Mouse (Mus musculus) lung, embryonic 14.5 days (tissue): ENCODE measurements around the gene Shank3. TPM values are rescaled to one million over a fixed set of nuclear protein-coding genes. Genes with fewer than 3 reads are reported as not detected.

Source experiments
- ATAC-seq: fragments of 200-750 bp; cut with Nextera tagmentation; 2 replicates; pipeline ENCODE4 v1.8.0; 2017; ENCODE audit warnings: mild to moderate bottlenecking, moderate TSS enrichment, moderate library complexity; ENCODE audit not compliant: insufficient read depth
- DNase-seq: peaks from one replicate; pipeline ENCODE4 v3.0.0-alpha.2; 2015
- H3K27ac ChIP-seq: fragments of 300-500 bp; sonication (generic); 2 replicates; pipeline ENCODE4 v1.5.1; 2014; ENCODE audit warnings: low read depth, mild to moderate bottlenecking, moderate library complexity
- H3K27me3 ChIP-seq: fragments of 300-500 bp; sonication (generic); 2 replicates; pipeline ENCODE4 v1.6.1; 2014; ENCODE audit warnings: low read length, control low read depth; ENCODE audit not compliant: insufficient read depth
- H3K36me3 ChIP-seq: fragments of 300-500 bp; sonication (generic); 2 replicates; pipeline ENCODE4 v1.6.1; 2014; ENCODE audit warnings: control low read depth; ENCODE audit not compliant: insufficient read depth
- H3K4me1 ChIP-seq: fragments of 300-500 bp; sonication (generic); 2 replicates; pipeline ENCODE4 v1.6.1; 2014; ENCODE audit warnings: antibody characterized with exemption, control low read depth; ENCODE audit not compliant: insufficient read depth
- H3K4me2 ChIP-seq: fragments of 300-500 bp; sonication (generic); 2 replicates; pipeline ENCODE4 v1.6.1; 2014; ENCODE audit warnings: mild to moderate bottlenecking
- H3K4me3 ChIP-seq: fragments of 300-500 bp; sonication (generic); 2 replicates; pipeline ENCODE4 v1.5.1; 2014; ENCODE audit warnings: low read depth, low read length
- H3K9ac ChIP-seq: fragments of 300-500 bp; sonication (generic); 2 replicates; pipeline ENCODE4 v1.6.1; 2014
- H3K9me3 ChIP-seq: fragments of 300-500 bp; sonication (generic); 2 replicates; pipeline ENCODE4 v1.6.1; 2016; ENCODE audit warnings: low read depth, low read length, control low read depth
- CTCF ChIP-seq: IDR thresholded peaks from 2 replicates; pipeline ENCODE4 v1.5.1; 2016; ENCODE audit warnings: antibody characterized with exemption, low read depth
- WGBS: fragments of 180-500 bp; shearing (Covaris S2); extraction: QIAGEN DNeasy Blood & Tissue Kit; methylation state at CpG from one replicate; pipeline ENCODE4 v1.1.7; 2014; 5-methylcytosine and 5-hydroxymethylcytosine counted together
- polyA plus RNA-seq: library from polyadenylated mRNA; unstranded; fragments of >200 nt; fragmentation: Nextera tagmentation; extraction: Ambion mirVana; gene quantifications from 2 replicates; pipeline ENCODE4 v1.2.1, GENCODE M21; 2014

The Shank3 gene
- polyA plus RNA-seq, 1 experiment from 2014 or later = 3.9 TPM

DNA sequence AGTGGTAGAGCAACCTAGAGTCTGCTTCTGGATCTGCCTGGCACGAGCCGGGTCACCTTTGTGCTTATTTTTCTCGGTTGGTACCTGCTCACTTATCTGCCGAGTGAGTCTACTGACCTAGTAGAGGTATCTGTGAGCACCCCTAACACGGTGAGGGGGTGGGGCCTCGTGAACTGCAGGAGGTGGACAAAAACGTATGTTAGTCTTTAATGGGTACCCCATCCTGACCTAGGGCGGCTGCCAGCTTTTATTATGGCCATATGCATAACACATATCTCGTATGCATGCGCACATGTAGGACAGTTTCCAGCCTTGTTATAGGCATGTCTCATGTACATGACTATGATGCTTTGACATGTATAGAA lies 34.4 kb downstream of the Shank3 start:
- ATAC-seq (no peak), DNase-seq (no peak)
- TF ChIP-seq CTCF = no peak
- no peaks in the 10 kb centered on the region for H3K9me3 ChIP-seq
- no peak overlapping the region for H3K27ac ChIP-seq
- H3K4me1 ChIP-seq = no peaks in the 10 kb centered on the region
- peaks cover 16% of the 10 kb centered on the region; the same call in 1 of the 2 replicates for H3K36me3 ChIP-seq
- no peak overlapping the region for H3K4me2 ChIP-seq
- H3K4me3 ChIP-seq = no peak overlapping the region
- no peak overlapping the region for H3K9ac ChIP-seq
- no peaks in the 10 kb centered on the region for H3K27me3 ChIP-seq
- WGBS = 84% methylated on average over 10 of the region's 10 CpGs

DNA sequence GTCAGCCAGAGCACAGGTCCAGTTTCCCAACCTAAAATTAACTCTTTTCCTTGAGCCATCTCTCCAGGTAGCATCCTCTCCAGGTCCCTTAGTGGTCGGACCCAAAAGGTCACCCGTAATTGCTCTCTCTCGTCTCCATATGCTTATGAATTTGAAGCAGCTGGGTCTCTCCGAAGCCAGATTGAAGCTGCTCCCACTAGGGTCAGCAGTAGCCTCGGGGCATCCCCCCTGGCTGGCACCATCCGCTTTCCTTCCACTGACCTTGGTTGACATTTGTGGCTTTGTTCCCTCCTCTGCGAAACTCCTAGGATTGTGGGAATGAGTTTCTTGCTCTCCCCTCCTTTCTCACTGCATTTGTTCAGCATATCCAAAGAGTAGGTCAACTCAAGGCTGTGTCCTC lies 44.7 kb downstream of the Shank3 start:
- no peaks in the 10 kb centered on the region for H3K4me1 ChIP-seq
- H3K36me3 ChIP-seq = peaks cover 28% of the 10 kb centered on the region; the same call in 1 of the 2 replicates
- ATAC-seq (no peak), DNase-seq (no peak)
- no peak overlapping the region for H3K4me3 ChIP-seq
- no peak overlapping the region for H3K27ac ChIP-seq
- 84% methylated on average over 7 of the region's 7 CpGs for WGBS
- no peak overlapping the region for H3K4me2 ChIP-seq
- no peak overlapping the region for H3K9ac ChIP-seq
- no peak for TF ChIP-seq CTCF
- H3K27me3 ChIP-seq = no peaks in the 10 kb centered on the region
- no peaks in the 10 kb centered on the region for H3K9me3 ChIP-seq

DNA sequence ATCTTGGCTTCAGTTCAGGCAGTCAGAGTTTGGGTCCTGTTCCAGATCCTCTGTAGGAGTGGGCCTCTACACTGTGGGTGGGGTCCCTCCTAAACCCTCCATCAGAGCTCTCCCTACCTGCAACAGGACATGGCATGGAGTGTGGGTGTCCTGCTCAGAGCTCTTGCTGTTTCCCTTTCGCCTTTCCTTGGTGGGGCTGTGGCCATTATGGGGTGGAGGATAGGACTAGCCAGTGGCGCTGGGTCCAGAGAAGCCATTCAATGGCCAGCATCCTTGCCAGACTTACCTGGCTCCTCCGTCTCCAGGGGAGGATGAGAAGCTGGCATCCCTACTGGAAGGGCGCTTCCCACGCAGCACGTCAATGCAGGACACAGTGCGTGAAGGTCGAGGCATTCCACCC lies 47.9 kb downstream of the Shank3 start:
- ATAC-seq (peak; percentile 16; the same call in 1 of the 2 replicates), DNase-seq (no peak)
- Histone ChIP-seq H3K4me2 (peak overlapping the region; percentile 66), H3K27me3 (no peaks in the 10 kb centered on the region), H3K4me3 (peak overlapping the region; percentile 32), H3K27ac (no peak overlapping the region), H3K4me1 (no peaks in the 10 kb centered on the region), H3K9ac (no peak overlapping the region), H3K9me3 (no peaks in the 10 kb centered on the region), H3K36me3 (peaks cover 49% of the 10 kb centered on the region; the same call in 1 of the 2 replicates)
- WGBS = 63% methylated on average over 8 of the region's 8 CpGs
- no peak for TF ChIP-seq CTCF

DNA sequence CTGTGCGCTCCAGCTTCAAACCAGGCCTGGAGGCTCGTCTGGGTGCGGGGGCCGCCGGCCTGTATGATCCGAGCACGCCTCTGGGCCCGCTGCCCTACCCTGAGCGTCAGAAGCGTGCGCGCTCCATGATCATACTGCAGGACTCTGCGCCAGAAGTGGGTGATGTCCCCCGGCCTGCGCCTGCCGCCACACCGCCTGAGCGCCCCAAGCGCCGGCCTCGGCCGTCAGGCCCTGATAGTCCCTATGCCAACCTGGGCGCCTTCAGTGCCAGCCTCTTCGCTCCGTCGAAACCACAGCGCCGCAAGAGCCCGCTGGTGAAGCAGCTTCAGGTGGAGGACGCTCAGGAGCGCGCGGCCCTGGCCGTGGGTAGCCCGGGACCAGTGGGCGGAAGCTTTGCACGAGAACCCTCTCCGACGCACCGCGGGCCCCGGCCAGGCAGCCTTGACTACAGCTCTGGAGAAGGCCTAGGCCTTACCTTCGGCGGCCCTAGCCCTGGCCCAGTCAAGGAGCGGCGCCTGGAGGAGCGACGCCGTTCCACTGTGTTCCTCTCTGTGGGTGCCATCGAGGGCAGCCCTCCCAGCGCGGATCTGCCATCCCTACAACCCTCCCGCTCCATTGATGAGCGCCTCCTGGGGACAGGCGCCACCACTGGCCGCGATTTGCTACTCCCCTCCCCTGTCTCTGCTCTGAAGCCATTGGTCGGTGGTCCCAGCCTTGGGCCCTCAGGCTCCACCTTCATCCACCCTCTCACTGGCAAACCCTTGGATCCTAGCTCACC lies 48.6 kb downstream of the Shank3 start:
- H3K27me3 ChIP-seq = no peaks in the 10 kb centered on the region
- H3K36me3 ChIP-seq = peaks cover 46% of the 10 kb centered on the region; the same call in 1 of the 2 replicates
- peak; percentile 50 for TF ChIP-seq CTCF
- ATAC-seq (peak; percentile 85), DNase-seq (peak; percentile 56)
- H3K4me1 ChIP-seq = no peaks in the 10 kb centered on the region
- H3K4me2 ChIP-seq = peak overlapping the region; percentile 66
- 16% methylated on average over 58 of the region's 58 CpGs for WGBS
- peak overlapping the region; percentile 32 for H3K4me3 ChIP-seq
- H3K9ac ChIP-seq = peak overlapping the region; percentile 38; the same call in 1 of the 2 replicates
- no peaks in the 10 kb centered on the region for H3K9me3 ChIP-seq
- H3K27ac ChIP-seq = no peak overlapping the region

DNA sequence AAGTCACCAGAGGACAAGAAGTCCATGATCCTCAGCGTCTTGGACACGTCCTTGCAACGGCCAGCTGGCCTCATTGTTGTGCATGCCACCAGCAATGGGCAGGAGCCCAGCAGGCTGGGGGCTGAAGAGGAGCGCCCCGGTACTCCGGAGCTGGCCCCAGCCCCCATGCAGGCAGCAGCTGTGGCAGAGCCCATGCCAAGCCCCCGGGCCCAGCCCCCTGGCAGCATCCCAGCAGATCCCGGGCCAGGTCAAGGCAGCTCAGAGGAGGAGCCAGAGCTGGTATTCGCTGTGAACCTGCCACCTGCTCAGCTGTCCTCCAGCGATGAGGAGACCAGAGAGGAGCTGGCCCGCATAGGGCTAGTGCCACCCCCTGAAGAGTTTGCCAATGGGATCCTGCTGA lies 49.4 kb downstream of the Shank3 start:
- no peak overlapping the region for H3K4me3 ChIP-seq
- no peaks in the 10 kb centered on the region for H3K27me3 ChIP-seq
- H3K27ac ChIP-seq = no peak overlapping the region
- H3K9me3 ChIP-seq = no peaks in the 10 kb centered on the region
- 0 out of 2 replicates have a peak, but pooled peaks have one; percentile 2 for ATAC-seq
- no peaks in the 10 kb centered on the region for H3K4me1 ChIP-seq
- peaks cover 43% of the 10 kb centered on the region; the same call in 1 of the 2 replicates for H3K36me3 ChIP-seq
- no peak for DNase-seq
- H3K4me2 ChIP-seq = peak overlapping the region; percentile 66; the same call in 1 of the 2 replicates
- TF ChIP-seq CTCF = no peak
- H3K9ac ChIP-seq = no peak overlapping the region
- WGBS = 48% methylated on average over 11 of the region's 11 CpGs

DNA sequence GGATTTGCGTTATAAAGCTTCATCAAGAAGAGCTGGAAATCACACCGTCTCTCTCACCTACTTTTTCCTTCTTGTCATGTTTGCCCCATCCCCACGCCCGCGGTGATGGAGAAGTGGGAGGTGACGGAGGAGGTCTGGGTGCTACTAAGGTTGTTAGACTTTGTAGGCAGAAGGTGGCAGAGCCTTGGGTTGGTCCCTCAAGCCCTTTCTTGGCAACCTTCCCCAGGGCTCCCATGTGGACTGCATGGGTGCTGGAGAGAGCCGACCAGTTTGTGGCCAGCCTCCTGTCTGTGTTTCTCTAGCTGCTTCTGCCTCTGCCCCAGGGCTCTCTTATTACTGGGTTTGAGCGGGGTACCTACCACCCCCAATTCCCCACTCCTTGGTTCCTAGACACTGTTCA lies 51.1 kb downstream of the Shank3 start:
- no peaks in the 10 kb centered on the region for H3K4me1 ChIP-seq
- no peak for ATAC-seq
- H3K4me2 ChIP-seq = no peak overlapping the region
- 83% methylated on average over 8 of the region's 8 CpGs for WGBS
- no peak overlapping the region for H3K9ac ChIP-seq
- TF ChIP-seq CTCF = no peak
- no peaks in the 10 kb centered on the region for H3K27me3 ChIP-seq
- no peak overlapping the region for H3K27ac ChIP-seq
- H3K9me3 ChIP-seq = no peaks in the 10 kb centered on the region
- H3K36me3 ChIP-seq = peaks cover 43% of the 10 kb centered on the region; the same call in 1 of the 2 replicates
- no peak overlapping the region for H3K4me3 ChIP-seq
- no peak for DNase-seq

DNA sequence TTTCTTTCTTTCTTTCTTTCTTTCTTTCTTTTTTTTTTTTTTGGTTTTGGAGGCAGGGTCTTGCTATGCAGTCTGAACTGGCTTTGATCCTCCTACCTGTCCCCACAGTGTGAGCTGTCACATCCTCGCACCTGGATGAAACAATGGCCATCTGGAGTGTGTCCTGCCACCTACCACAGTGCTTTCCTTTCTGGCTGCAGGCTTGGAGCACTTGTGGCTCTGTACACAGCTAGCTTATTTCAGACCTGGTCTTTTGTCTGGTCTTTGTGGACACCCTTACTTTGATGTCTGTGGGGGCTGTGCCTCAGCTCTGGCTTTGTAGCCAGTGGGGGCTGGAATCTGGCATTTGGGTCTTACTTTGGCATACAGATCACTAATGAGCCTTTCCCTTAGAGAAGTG lies 52.3 kb downstream of the Shank3 start:
- Histone ChIP-seq H3K4me3 (no peak overlapping the region), H3K4me2 (no peak overlapping the region), H3K27ac (no peak overlapping the region), H3K4me1 (no peaks in the 10 kb centered on the region), H3K9ac (no peak overlapping the region), H3K36me3 (peaks cover 40% of the 10 kb centered on the region; the same call in 1 of the 2 replicates), H3K27me3 (peaks cover 8% of the 10 kb centered on the region), H3K9me3 (no peaks in the 10 kb centered on the region)
- 84% methylated on average over 1 of the region's 1 CpGs for WGBS
- no peak for DNase-seq
- no peak for ATAC-seq
- TF ChIP-seq CTCF = no peak
